Mouse (Mus musculus): Measurements from ENCODE around the gene Lsm2.

DNA sequence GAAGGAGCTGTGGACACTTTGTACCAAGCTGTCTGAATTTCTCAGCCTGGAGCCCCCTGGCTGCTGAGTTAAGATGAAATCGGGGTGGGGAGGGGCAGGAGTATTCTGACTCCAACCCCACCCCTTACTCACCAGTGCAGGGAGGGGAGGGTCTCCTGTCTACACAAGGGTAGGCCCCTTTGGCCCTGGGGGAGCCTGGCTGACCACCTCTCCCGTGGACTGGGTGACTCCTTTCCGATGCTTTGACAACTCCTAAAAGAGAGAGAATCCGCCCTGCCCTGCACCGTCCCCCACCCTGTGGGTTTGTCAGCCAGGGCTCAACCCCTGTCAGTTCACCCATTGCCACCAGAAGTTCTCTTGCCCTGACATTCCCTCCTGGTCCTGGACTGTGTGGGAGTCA, 44.5 kb downstream of the Lsm2 start:
- TF ChIP-seq CTCF (IDR thresholded peaks at IDR 0.05; ENCODE audit: low read depth) (no peak), EP300 (IDR thresholded peaks at IDR 0.05; ENCODE audit: low read depth) (no peak)

All from liver, postnatal 0 days (tissue).